Mouse (Mus musculus) CH12.LX (cell line): ENCODE measurements around the gene Necap1.

ENCODE experiments used
- CTCF ChIP-seq, 2 experiments: IDR thresholded peaks in 1 of 2; conservative IDR thresholded peaks in 1 of 2; 2 replicates each; pipeline ENCODE4 v1.5.1; 2011 to 2012; ENCODE audit warnings: low read depth in 2 of 2, low read length in 2 of 2, improper control_type of control experiment in 1 of 2, inconsistent platforms in 1 of 2, mild to moderate bottlenecking in 1 of 2, moderate library complexity in 1 of 2
- EP300 ChIP-seq: IDR thresholded peaks from 2 replicates; pipeline ENCODE4 v1.6.1; 2011; ENCODE audit warnings: low read length, improper control_type of control experiment
- MYC ChIP-seq: IDR thresholded peaks from 2 replicates; pipeline ENCODE4 v1.6.1; 2011; ENCODE audit warnings: low read depth, mild to moderate bottlenecking, improper control_type of control experiment, low read length
- TCF12 ChIP-seq: IDR thresholded peaks from 2 replicates; pipeline ENCODE4 v1.6.1; 2014; ENCODE audit warnings: low read depth, mild to moderate bottlenecking, inconsistent platforms, low read length, improper control_type of control experiment

- no peak for TF ChIP-seq CTCF (conservative IDR thresholded peaks at IDR 0.05 in 1 of 2, IDR thresholded peaks at IDR 0.05 in 1 of 2; ENCODE audit: low read depth in 2 of 2, low read length in 2 of 2)
- 0 out of 2 replicates have a peak, but pooled peaks have one; percentile 49 for TF ChIP-seq TCF12
- TF ChIP-seq EP300 = peak; percentile 95
- no peak for TF ChIP-seq MYC
These were observed 47.2 kb downstream of the Necap1 start, which contains the start of gene Clec4a1 for GRCm38 (mm10) chr6:122921451-122921850.
